Mouse (Mus musculus) kidney, adult 11 months (tissue): Measurements from ENCODE around the gene Aurkaip1.
"Not testable (repeated sequence)": the region's sequence is repeated elsewhere in the genome, so short reads cannot be mapped to it uniquely, and the experiment has no call there.

ENCODE experiments used
- DNase-seq: peaks from one replicate; pipeline ENCODE4 v3.0.0; 2022

Aurkaip1 gene

GRCm38 (mm10) chr4:155831205-155831766 is at the start of gene Aurkaip1:
Aurkaip1 (plus strand) TSS chr4:155831272.
- DNase-seq, result peak; percentile 92

GRCm38 (mm10) chr4:155783486-155784080 is 47.5 kb upstream of the Aurkaip1 start:
- DNase-seq, result peak; percentile 67

GRCm38 (mm10) chr4:155784081-155784701 is 46.9 kb upstream of the Aurkaip1 start:
- peak; percentile 90 for DNase-seq

GRCm38 (mm10) chr4:155785246-155785645 is 45.8 kb upstream of the Aurkaip1 start:
- no peak for DNase-seq

- DNase-seq, result no peak
Observed at GRCm38 (mm10) chr4:155785819-155786218, 45.3 kb upstream of the Aurkaip1 start, which contains the start of gene Tmem88b. Tmem88b (minus strand) TSS chr4:155785874.

GRCm38 (mm10) chr4:155788300-155788699 is 42.8 kb upstream of the Aurkaip1 start:
- no peak for DNase-seq

- DNase-seq, result not testable (repeated sequence)
Observed at GRCm38 (mm10) chr4:155788833-155789232, 42.2 kb upstream of the Aurkaip1 start.

- no peak for DNase-seq
Observed at GRCm38 (mm10) chr4:155790021-155790489, 41.0 kb upstream of the Aurkaip1 start, which contains the start of gene Ankrd65. Ankrd65 (plus strand) TSS chr4:155790439.

GRCm38 (mm10) chr4:155790650-155791161 is 40.4 kb upstream of the Aurkaip1 start:
- peak; percentile 70 for DNase-seq

GRCm38 (mm10) chr4:155791240-155791933 is 39.7 kb upstream of the Aurkaip1 start:
- DNase-seq, result peak; percentile 31

- DNase-seq, result no peak
Observed at GRCm38 (mm10) chr4:155793730-155794129, 37.3 kb upstream of the Aurkaip1 start.

- DNase-seq, result no peak
Observed at GRCm38 (mm10) chr4:155802075-155802474, 29.0 kb upstream of the Aurkaip1 start.

GRCm38 (mm10) chr4:155802741-155803339 is 28.2 kb upstream of the Aurkaip1 start, which contains the start of gene Mrpl20:
Mrpl20 (plus strand) TSS chr4:155802878.
- no peak for DNase-seq

GRCm38 (mm10) chr4:155803340-155804041 is 27.6 kb upstream of the Aurkaip1 start:
- peak; percentile 91 for DNase-seq

GRCm38 (mm10) chr4:155807841-155808240 is 23.2 kb upstream of the Aurkaip1 start:
- DNase-seq, result no peak

- DNase-seq, result peak; percentile 94
Observed at GRCm38 (mm10) chr4:155811929-155812664, 19.0 kb upstream of the Aurkaip1 start, which contains the start of gene Ccnl2. Ccnl2 (plus strand) TSS chr4:155812489.

GRCm38 (mm10) chr4:155812665-155813181 is 18.3 kb upstream of the Aurkaip1 start:
- no peak for DNase-seq

GRCm38 (mm10) chr4:155817533-155817932 is 13.5 kb upstream of the Aurkaip1 start:
- no peak for DNase-seq

GRCm38 (mm10) chr4:155821025-155821424 is 10.0 kb upstream of the Aurkaip1 start:
- DNase-seq, result no peak

GRCm38 (mm10) chr4:155823443-155823842 is 7.6 kb upstream of the Aurkaip1 start:
- DNase-seq, result no peak

- no peak for DNase-seq
Observed at GRCm38 (mm10) chr4:155829866-155830265, 1.2 kb upstream of the Aurkaip1 start.
